Mouse (Mus musculus): ENCODE results near the gene B430306N03Rik.

Gene B430306N03Rik

DNA sequence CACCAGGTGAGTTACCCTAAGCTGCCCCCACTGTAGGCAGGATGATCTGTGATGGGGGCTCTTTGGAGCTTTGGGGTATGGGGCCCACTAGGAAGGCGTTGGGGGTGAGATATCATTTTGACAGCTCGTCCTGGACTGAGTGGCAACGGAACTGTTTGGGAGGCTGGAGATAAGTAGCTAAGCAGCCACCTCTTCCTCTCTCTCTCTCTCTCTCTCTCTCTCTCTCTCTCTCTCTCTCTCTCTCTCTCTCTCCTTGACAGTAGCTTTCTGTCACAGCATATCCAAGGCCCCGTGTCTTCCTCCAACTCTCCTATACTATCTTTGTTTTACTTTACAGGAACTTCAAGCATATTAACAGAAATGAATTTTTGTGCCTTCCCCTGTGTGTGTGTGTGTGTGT lies 44.5 kb downstream of the B430306N03Rik start:
- DNase-seq (ENCODE audit: low spot score in 2 of 2) = no peak

DNA sequence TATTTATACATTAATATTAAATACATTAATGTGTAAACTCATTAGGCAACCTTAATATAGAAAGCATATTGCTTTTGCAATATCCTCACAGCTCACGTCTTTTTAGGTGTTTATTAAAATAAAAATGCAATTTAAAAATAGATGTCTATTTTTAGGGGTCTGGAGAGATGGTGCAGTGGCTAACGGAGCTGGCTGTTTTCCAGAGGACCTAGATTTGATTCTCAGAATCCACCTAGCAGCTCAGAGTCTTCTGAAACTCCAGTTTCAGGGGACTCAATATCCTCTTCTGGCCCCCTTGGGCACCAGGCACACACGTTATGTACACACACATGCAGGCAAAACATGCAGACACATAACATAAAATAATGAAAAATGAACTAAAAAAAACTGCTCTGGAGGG lies 46.4 kb downstream of the B430306N03Rik start:
- no peak for DNase-seq (ENCODE audit: low spot score in 2 of 2)

DNA sequence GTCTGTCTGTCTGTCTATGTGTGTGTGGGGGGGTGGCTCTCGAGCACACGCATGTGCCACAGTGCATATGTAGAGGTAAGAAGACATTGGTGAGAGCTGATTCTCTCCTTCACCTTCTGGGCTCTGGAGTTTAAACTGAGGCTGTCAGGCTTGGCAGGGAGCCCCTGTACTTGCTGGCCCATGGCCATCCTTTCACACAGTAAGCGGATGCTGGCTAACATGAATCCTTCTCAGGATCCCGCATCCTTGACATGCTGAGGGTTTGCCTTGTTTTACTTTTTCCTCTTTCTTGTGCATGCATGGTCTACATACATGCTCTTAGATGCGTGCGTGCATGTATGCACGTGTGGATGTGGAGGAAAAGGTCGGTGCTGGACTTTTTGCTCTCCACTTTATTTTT lies 47.0 kb downstream of the B430306N03Rik start:
- no peak for DNase-seq (ENCODE audit: low spot score in 2 of 2)

DNA sequence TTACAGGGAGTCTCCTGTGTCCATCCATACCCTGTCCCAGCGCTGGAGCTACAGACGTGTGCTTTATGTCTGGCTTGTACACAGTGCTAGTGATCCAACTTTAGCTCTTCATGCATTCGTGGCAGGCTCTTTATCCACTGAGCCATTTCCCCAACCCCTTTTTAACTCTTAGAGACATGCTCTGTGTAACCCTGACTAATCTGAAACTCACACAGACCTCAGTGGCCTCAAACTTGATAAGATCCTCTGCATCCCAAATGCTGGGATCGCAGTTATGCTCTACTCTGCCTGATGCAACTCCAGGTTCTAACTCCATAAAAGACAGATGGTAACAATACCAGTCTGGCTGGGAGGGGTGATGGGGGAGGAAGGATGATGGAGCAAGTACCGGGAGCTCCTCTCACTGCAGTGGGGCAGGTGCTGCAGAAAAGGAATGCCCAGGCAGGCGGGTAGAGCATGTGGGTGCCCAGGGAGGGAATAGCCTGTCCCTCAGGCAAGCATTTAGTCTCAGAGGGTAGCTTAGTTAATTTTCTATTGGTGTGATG lies 47.6 kb downstream of the B430306N03Rik start:
- no peak for DNase-seq (ENCODE audit: low spot score in 2 of 2)

DNA sequence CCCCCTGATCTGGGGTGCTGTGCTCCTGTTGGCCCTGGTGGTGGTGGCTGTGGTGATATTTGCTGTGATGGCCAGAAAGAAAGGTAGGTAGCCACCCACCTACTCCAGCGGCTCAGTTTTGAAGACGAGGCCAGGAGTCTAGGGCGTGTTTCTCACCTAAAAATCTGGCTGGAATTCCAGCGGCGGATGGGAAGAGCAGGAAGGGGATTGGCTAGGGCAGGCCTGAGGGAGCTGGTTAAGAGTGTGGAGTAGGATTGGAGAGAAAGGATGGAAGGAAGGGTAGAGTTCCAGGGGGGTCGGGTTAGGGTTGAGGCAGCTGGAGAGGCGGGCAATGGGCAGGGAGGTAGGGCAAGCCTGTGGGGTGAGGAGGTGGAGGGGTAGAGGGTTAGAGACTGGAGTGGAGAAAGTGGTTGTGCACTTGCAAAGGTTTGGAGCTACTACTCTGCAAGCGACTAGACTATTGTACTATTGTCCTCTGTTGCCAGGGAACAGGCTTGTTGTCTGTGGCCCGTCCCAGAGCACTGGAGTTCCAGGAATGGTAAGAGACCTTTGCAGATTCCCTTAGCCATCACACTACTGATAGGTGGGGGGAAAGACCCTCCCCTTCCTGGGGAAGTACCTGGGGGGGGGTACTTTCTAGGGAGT lies 49.7 kb downstream of the B430306N03Rik start:
- no peak for DNase-seq (ENCODE audit: low spot score in 2 of 2)

DNA sequence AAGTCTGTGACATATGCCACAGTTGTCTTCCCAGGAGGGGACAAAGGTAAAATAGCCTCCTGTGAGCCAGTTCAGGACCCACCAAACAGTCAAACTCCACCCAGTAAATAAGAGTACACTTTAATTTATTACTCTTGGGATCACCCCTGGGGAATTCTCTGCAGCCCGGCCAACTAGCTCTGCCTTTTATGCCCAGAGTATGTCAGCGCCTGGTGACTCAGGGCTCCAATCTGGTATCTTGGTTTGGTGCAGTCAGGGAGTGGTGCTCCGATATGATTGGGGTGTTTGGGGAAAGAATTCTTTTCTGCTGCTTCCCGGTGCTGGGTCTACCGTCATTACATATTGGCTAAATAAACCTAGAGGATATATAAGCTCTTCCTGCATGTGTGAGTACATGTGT lies 50.9 kb downstream of the B430306N03Rik start:
- no peak for DNase-seq (ENCODE audit: low spot score in 2 of 2)

DNA sequence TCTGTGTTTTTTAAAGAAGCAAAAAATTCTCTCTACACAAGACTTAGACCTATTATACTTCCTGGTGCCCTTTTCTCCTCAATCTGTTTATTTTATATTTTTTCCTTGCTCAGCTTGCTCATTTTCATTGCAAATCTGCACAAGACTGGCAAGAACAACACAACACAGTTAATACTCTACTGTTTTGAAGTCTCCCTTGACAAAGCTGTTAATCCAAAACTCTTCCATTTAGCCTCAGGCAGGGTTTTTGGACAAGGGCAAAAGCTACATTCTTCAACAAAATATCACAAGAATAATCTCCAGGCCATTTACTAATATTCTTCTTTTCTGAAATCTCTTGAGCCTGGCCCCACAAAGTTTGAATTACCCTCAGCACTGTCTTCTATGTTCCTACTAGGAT lies 55.7 kb downstream of the B430306N03Rik start:
- no peak for DNase-seq (ENCODE audit: low spot score in 2 of 2)

DNA sequence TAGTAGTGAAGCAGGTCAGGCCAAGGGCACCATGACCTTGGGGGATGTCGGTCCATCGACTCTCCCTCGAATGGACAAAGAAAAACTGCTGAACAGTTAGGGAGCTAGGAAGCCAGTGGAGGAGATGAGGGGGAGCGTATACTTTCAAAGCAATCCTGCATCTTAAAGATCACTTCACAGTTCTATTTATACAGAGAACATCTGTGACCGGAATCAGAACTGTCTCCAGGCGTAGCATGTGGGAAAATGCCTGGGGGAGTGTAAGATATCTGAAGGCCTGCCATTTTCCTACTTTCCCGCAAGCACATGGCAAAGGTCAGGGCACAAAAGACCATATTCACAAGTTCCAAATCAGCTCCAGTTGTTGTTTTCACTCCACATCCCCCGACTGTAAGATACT lies 57.0 kb downstream of the B430306N03Rik start:
- no peak for DNase-seq (ENCODE audit: low spot score in 2 of 2)

DNA sequence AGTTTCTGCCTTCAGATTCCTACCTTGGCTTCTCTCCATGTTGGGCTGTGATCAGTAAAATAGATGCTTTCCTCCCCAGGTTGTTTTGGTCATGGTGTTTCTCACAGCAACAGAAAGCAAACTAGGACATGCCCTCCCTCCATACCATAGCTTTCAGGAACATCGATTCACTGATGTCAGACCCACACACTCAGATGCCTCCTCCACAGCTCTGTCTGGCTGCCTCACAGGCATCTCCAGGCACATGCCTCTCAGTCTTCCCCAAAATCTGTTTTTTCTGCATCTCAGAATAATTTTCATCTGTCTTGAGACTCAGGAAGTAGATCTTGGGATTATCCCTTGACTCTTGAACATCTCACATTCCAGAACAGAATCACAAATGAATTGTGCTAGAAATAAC lies 60.2 kb downstream of the B430306N03Rik start:
- DNase-seq (ENCODE audit: low spot score in 2 of 2) = no peak
